8 mouse cellular contexts compared by ENCODE assay signal in genomic region chr17:47507523-47507922, GRCm38 (mm10). TPM values are rescaled to one million over a fixed set of nuclear protein-coding genes. Genes with fewer than 3 reads are reported as not detected.
A peak's percentile ranks its signal among the peaks of the same experiment; 100 is the strongest.
DNase-seq lines count a peak whose midpoint lies in the region; ATAC-seq and TF ChIP-seq lines count a peak whose summit lies in the region.

No protein-coding gene starts in this region.

- H3K4me2 ChIP-seq in embryonic facial prominence, embryonic 14.5 days (ENCODE audit: low read depth, low read length) = peak overlapping the region; percentile 48
- peak overlapping the region; percentile 89 for H3K4me2 ChIP-seq in liver, postnatal 0 days (ENCODE audit: low read depth, low read length)

- DNase-seq in gastrocnemius, adult 2 months = no peak
- DNase-seq in gastrocnemius, postnatal 4 days (ENCODE audit: low spot score in 2 of 2) = no peak
- DNase-seq in liver, adult 2 months (ENCODE audit: extremely low read depth, low read depth, low spot score) = no peak
- no peak for DNase-seq in liver
- DNase-seq in embryonic facial prominence, embryonic 14.5 days (ENCODE audit: low spot score) = no peak
- DNase-seq in liver, postnatal 0 days = no peak
- DNase-seq in cerebellum, adult 9-10 months = no peak
- DNase-seq in retina, embryonic 14.5 days (ENCODE audit: low spot score) = no peak

- ATAC-seq in embryonic facial prominence, embryonic 14.5 days (ENCODE audit: low read depth) = no peak
- no peak for ATAC-seq in liver, postnatal 0 days

- H3K4me3 ChIP-seq in gastrocnemius, adult 2 months = peak overlapping the region; percentile 67
- H3K4me3 ChIP-seq in liver, adult 2 months (ENCODE audit: insufficient read depth, low read depth, low read length) = no peak overlapping the region
- no peak overlapping the region for H3K4me3 ChIP-seq in embryonic facial prominence, embryonic 14.5 days (ENCODE audit: low read depth, low read length)
- H3K4me3 ChIP-seq in liver, postnatal 0 days (ENCODE audit: low read depth, low read length) = peak overlapping the region; percentile 60; the same call in 1 of the 2 replicates

- no peak for TF ChIP-seq CTCF in gastrocnemius, adult 2 months (IDR thresholded peaks at IDR 0.05)
- TF ChIP-seq CTCF in liver, adult 2 months (IDR thresholded peaks at IDR 0.05; ENCODE audit: low read depth, low read length) = no peak
- TF ChIP-seq CTCF in liver, postnatal 0 days (IDR thresholded peaks at IDR 0.05; ENCODE audit: low read depth) = no peak

- 0 out of 2 replicates have a peak, but pooled peaks cover 6% of the 10 kb centered on the region for H3K79me2 ChIP-seq in liver, adult 2 months (ENCODE audit: control insufficient read depth, insufficient read depth, low read length)

- H3K36me3 ChIP-seq in liver, adult 2 months (ENCODE audit: control insufficient read depth, insufficient read depth, low read length) = no peaks in the 10 kb centered on the region
- no peaks in the 10 kb centered on the region for H3K36me3 ChIP-seq in embryonic facial prominence, embryonic 14.5 days (ENCODE audit: control insufficient read depth, insufficient read depth, low read length)
- H3K36me3 ChIP-seq in liver, postnatal 0 days (replicated peaks; ENCODE audit: insufficient read depth, low read length) = no peaks in the 10 kb centered on the region; the same call in 1 of the 2 replicates

- peaks cover 24% of the 10 kb centered on the region for H3K4me1 ChIP-seq in liver, adult 2 months (ENCODE audit: control insufficient read depth, insufficient read depth, low read length)
- H3K4me1 ChIP-seq in embryonic facial prominence, embryonic 14.5 days (ENCODE audit: control insufficient read depth, insufficient read depth, low read length) = peaks cover 26% of the 10 kb centered on the region
- peaks cover 75% of the 10 kb centered on the region for H3K4me1 ChIP-seq in liver, postnatal 0 days (ENCODE audit: insufficient read depth)

- no peaks in the 10 kb centered on the region for H3K27me3 ChIP-seq in liver, adult 2 months (ENCODE audit: control insufficient read depth, insufficient read depth, low read length)
- no peaks in the 10 kb centered on the region for H3K27me3 ChIP-seq in embryonic facial prominence, embryonic 14.5 days (replicated peaks; ENCODE audit: control insufficient read depth, insufficient read depth, low read length)
- no peaks in the 10 kb centered on the region for H3K27me3 ChIP-seq in liver, postnatal 0 days (ENCODE audit: insufficient read depth, low read length)

- TF ChIP-seq POLR2A in liver, adult 2 months (IDR thresholded peaks at IDR 0.05; ENCODE audit: extremely low read depth, insufficient read depth, low read length) = no peak

- H3K27ac ChIP-seq in gastrocnemius, adult 2 months = peak overlapping the region; percentile 91
- peak overlapping the region; percentile 74 for H3K27ac ChIP-seq in liver, adult 2 months (replicated peaks; ENCODE audit: insufficient read depth, low read depth, low read length)
- H3K27ac ChIP-seq in embryonic facial prominence, embryonic 14.5 days (replicated peaks; ENCODE audit: low read depth, low read length) = peak overlapping the region; percentile 83
- peak overlapping the region; percentile 100 for H3K27ac ChIP-seq in liver, postnatal 0 days (ENCODE audit: low read depth)

- H3K9me3 ChIP-seq in embryonic facial prominence, embryonic 14.5 days (ENCODE audit: control insufficient read depth, low read length) = no peaks in the 10 kb centered on the region
- no peaks in the 10 kb centered on the region for H3K9me3 ChIP-seq in liver, postnatal 0 days (ENCODE audit: low read length)

- no peak overlapping the region for H3K9ac ChIP-seq in liver, adult 2 months (ENCODE audit: low read depth, low read length)
- no peak overlapping the region for H3K9ac ChIP-seq in embryonic facial prominence, embryonic 14.5 days (ENCODE audit: low read depth, low read length)
- peak overlapping the region; percentile 69 for H3K9ac ChIP-seq in liver, postnatal 0 days (replicated peaks)

- TF ChIP-seq EP300 in liver, postnatal 0 days (IDR thresholded peaks at IDR 0.05; ENCODE audit: low read depth) = no peak

- intact Hi-C loops in gastrocnemius, adult 2 months (cut with DNase I) = loop anchor here (5.0 kb wide), 1 partner anchor 185 kb away; the partner anchor contains the start of genes Gm21981 and Prickle4

- 54% methylated on average over 2 of the region's 2 CpGs for WGBS in liver, adult 2 months
- 85% methylated on average over 2 of the region's 2 CpGs for WGBS in embryonic facial prominence, embryonic 14.5 days
- 37% methylated on average over 2 of the region's 2 CpGs for WGBS in liver, postnatal 0 days (ENCODE audit: insufficient replicate concordance)

RNA-seq across cellular contexts. Expression of gene Ccnd3, which starts 2.7 kb away (rescaled TPM):
- total RNA-seq in gastrocnemius, adult 2 months (2021) = 10 to 100 TPM; 18.7 to 25.8 TPM
- 100 to 1,000 TPM; 270 to 304 TPM for total RNA-seq in gastrocnemius, postnatal 4 days (2021)
- 16.8 and 23.4 TPM in 2 replicates for total RNA-seq in liver, adult 2 months (2014; rRNA removed)
- 39.1 and 41.8 TPM in 2 replicates for polyA plus RNA-seq in liver, adult 2 months (2012; rRNA removed)
- 519 TPM in 2 replicates for polyA plus RNA-seq in embryonic facial prominence, embryonic 14.5 days (2014; fragmentation: Nextera tagmentation; extraction: Ambion mirVana)
- polyA plus RNA-seq in liver, postnatal 0 days (2015; fragmentation: Nextera tagmentation; extraction: Ambion mirVana) = 249 and 250 TPM in 2 replicates

RNA-seq across cellular contexts. Expression of gene Taf8, which starts 5.4 kb away (rescaled TPM):
- 10 to 100 TPM; 13.0 to 14.1 TPM for total RNA-seq in gastrocnemius, adult 2 months (2021)
- 10 to 100 TPM; 11.9 to 12.5 TPM for total RNA-seq in gastrocnemius, postnatal 4 days (2021)
- 8.2 and 8.7 TPM in 2 replicates for total RNA-seq in liver, adult 2 months (2014; rRNA removed)
- polyA plus RNA-seq in liver, adult 2 months (2012; rRNA removed) = 7.8 and 9.6 TPM in 2 replicates
- polyA plus RNA-seq in embryonic facial prominence, embryonic 14.5 days (2014; fragmentation: Nextera tagmentation; extraction: Ambion mirVana) = 19.5 and 24.3 TPM in 2 replicates
- 6.5 and 8.1 TPM in 2 replicates for polyA plus RNA-seq in liver, postnatal 0 days (2015; fragmentation: Nextera tagmentation; extraction: Ambion mirVana)

Comparison
In these comparisons a context has a peak if more than half of its experiments do, and no peak if none do; other contexts are left out.
1. H3K4me3 ChIP-seq: peak in gastrocnemius, adult 2 months (single experiment) and liver, postnatal 0 days (single experiment); none in liver, adult 2 months (single experiment) and embryonic facial prominence, embryonic 14.5 days (single experiment).
2. RNA of gene Ccnd3, which starts 2.7 kb away (total RNA-seq): 270 to 304 TPM in gastrocnemius, postnatal 4 days; 18.7 to 25.8 TPM in gastrocnemius, adult 2 months and 16.8 to 23.4 TPM in liver, adult 2 months; every median in the first group is over 10 times any median in the second.
3. Peak in every context shown above with its lines, with median percentiles within 50 percentile points of each other: H3K27ac ChIP-seq.